Mouse (Mus musculus) MEL (cell line): ENCODE measurements at regions not wholly inside any gene's neighbourhood (a gene's known extent, or its start where the extent isn't known, plus 50 kb on each side); places are given as distances from the start of the nearest gene placed in this dataset.

ENCODE experiments used
- DNase-seq: peaks from one replicate; pipeline ENCODE4 v3.0.0; 2011; ENCODE audit warnings: low read depth, low spot score
- H3K27ac ChIP-seq: 2 replicates; pipeline ENCODE4 v1.5.1; 2012; ENCODE audit warnings: low read depth, mild to moderate bottlenecking, control low read depth, low read length, moderate library complexity; ENCODE audit not compliant: control insufficient read depth
- H3K27me3 ChIP-seq, 2 experiments: fragments of 150-350 bp in 1 of 2; sonication (generic) in 1 of 2; 2 replicates each; pipeline ENCODE4 v1.6.1; 2012; ENCODE audit warnings: low read length in 2 of 2, mild to moderate bottlenecking in 2 of 2, improper control_type of control experiment in 1 of 2, moderate library complexity in 1 of 2; ENCODE audit not compliant: insufficient read depth in 2 of 2, control insufficient read depth in 1 of 2
- H3K36me3 ChIP-seq, 2 experiments: 2 replicates each; pipeline ENCODE4 v1.6.1; 2012 to 2014; ENCODE audit warnings: low read length in 2 of 2, improper control_type of control experiment in 1 of 2, inconsistent platforms in 1 of 2, mild to moderate bottlenecking in 1 of 2; ENCODE audit not compliant: insufficient read depth in 2 of 2, control insufficient read depth in 1 of 2
- H3K4me1 ChIP-seq, 2 experiments: fragments of 150-350 bp in 1 of 2; sonication (generic) in 1 of 2; 2 replicates each; pipeline ENCODE4 v1.6.1; 2012; ENCODE audit warnings: low read length in 2 of 2, improper control_type of control experiment in 1 of 2, mild to moderate bottlenecking in 1 of 2; ENCODE audit not compliant: insufficient read depth in 2 of 2, control insufficient read depth in 1 of 2
- H3K4me3 ChIP-seq, 2 experiments: fragments of 150-350 bp in 1 of 2; sonication (generic) in 1 of 2; 2 replicates each; pipeline ENCODE4 v1.5.1; 2012; ENCODE audit warnings: low read depth in 2 of 2, low read length in 2 of 2, mild to moderate bottlenecking in 2 of 2, moderate library complexity in 2 of 2, control low read depth in 1 of 2, improper control_type of control experiment in 1 of 2; ENCODE audit not compliant: control insufficient read depth in 1 of 2, insufficient read depth in 1 of 2
- H3K79me2 ChIP-seq: 2 replicates; pipeline ENCODE4 v1.6.1; 2012; ENCODE audit warnings: mild to moderate bottlenecking, low read length, moderate library complexity; ENCODE audit not compliant: control insufficient read depth, poor library complexity, insufficient read depth
- H3K9ac ChIP-seq: 2 replicates; pipeline ENCODE4 v1.6.1; 2012; ENCODE audit warnings: low read depth, mild to moderate bottlenecking, control low read depth, low read length, moderate library complexity; ENCODE audit not compliant: control insufficient read depth, poor library complexity, severe bottlenecking
- H3K9me3 ChIP-seq: fragments of 150-350 bp; sonication (generic); replicated peaks from 2 replicates; pipeline ENCODE4 v1.6.1; 2012; ENCODE audit warnings: mild to moderate bottlenecking, low read length, improper control_type of control experiment, moderate library complexity; ENCODE audit not compliant: insufficient read depth
- BHLHE40 ChIP-seq: IDR thresholded peaks from 2 replicates; pipeline ENCODE4 v1.6.1; 2012; ENCODE audit warnings: low read depth, mild to moderate bottlenecking, inconsistent platforms, low read length, improper control_type of control experiment, borderline replicate concordance
- E2F4 ChIP-seq: IDR thresholded peaks from 2 replicates; pipeline ENCODE4 v1.6.1; 2011; ENCODE audit warnings: low read depth, low read length, improper control_type of control experiment, borderline replicate concordance
- ELF1 ChIP-seq: IDR thresholded peaks from 2 replicates; pipeline ENCODE4 v1.6.1; 2014; ENCODE audit warnings: low read depth, mild to moderate bottlenecking, inconsistent platforms, low read length, improper control_type of control experiment, moderate library complexity
- ETS1 ChIP-seq: IDR thresholded peaks from 2 replicates; pipeline ENCODE4 v1.6.1; 2012; ENCODE audit warnings: low read depth, mild to moderate bottlenecking, inconsistent platforms, low read length, improper control_type of control experiment, moderate library complexity
- KAT2A ChIP-seq: conservative IDR thresholded peaks from 2 replicates; pipeline ENCODE4 v1.6.1; 2012; ENCODE audit warnings: low read depth, low read length, improper control_type of control experiment, inconsistent platforms
- MYB ChIP-seq: IDR thresholded peaks from 2 replicates; pipeline ENCODE4 v1.6.1; 2011; ENCODE audit warnings: mild to moderate bottlenecking, low read depth, low read length, improper control_type of control experiment
- MYC ChIP-seq: IDR thresholded peaks from 2 replicates; pipeline ENCODE4 v1.6.1; 2011; ENCODE audit warnings: low read depth, mild to moderate bottlenecking, low read length, improper control_type of control experiment, moderate library complexity
- POLR2A ChIP-seq, 2 experiments: IDR thresholded peaks; 2 replicates each; pipeline ENCODE4 v1.6.1; 2011 to 2012; ENCODE audit warnings: low read length in 2 of 2, mild to moderate bottlenecking in 2 of 2, control low read depth in 1 of 2, improper control_type of control experiment in 1 of 2, low read depth in 1 of 2, moderate library complexity in 1 of 2; ENCODE audit not compliant: control insufficient read depth in 1 of 2, insufficient read depth in 1 of 2, poor library complexity in 1 of 2
- POLR2AphosphoS2 ChIP-seq: IDR thresholded peaks from 2 replicates; pipeline ENCODE4 v1.6.1; 2011; ENCODE audit warnings: low read length, improper control_type of control experiment
- SMC3 ChIP-seq: IDR thresholded peaks from 2 replicates; pipeline ENCODE4 v1.6.1; 2011; ENCODE audit warnings: low read depth, low read length, improper control_type of control experiment
- TAL1 ChIP-seq: IDR thresholded peaks from 2 replicates; pipeline ENCODE4 v1.6.1; 2012; ENCODE audit warnings: mild to moderate bottlenecking, inconsistent platforms, low read length, moderate library complexity, mixed read lengths
- TBP ChIP-seq: IDR thresholded peaks from 2 replicates; pipeline ENCODE4 v1.8.0; 2011; ENCODE audit warnings: low read depth, low read length, improper control_type of control experiment
- TCF12 ChIP-seq: IDR thresholded peaks from 2 replicates; pipeline ENCODE4 v1.6.1; 2014; ENCODE audit warnings: low read depth, mild to moderate bottlenecking, inconsistent platforms, low read length, improper control_type of control experiment, moderate library complexity
- UBTF ChIP-seq: IDR thresholded peaks from 2 replicates; pipeline ENCODE4 v1.6.1; 2012; ENCODE audit warnings: low read depth, mild to moderate bottlenecking, inconsistent platforms, low read length, improper control_type of control experiment, moderate library complexity, borderline replicate concordance; ENCODE audit not compliant: insufficient read depth
- ZC3H11A ChIP-seq: IDR thresholded peaks from 2 replicates; pipeline ENCODE4 v1.6.1; 2012; ENCODE audit warnings: low read depth, mild to moderate bottlenecking, inconsistent platforms, low read length, improper control_type of control experiment
- ZMIZ1 ChIP-seq: IDR thresholded peaks from 2 replicates; pipeline ENCODE4 v1.6.1; 2012; ENCODE audit warnings: low read depth, mild to moderate bottlenecking, inconsistent platforms, low read length, improper control_type of control experiment, moderate library complexity
- ZNF384 ChIP-seq: IDR thresholded peaks from 2 replicates; pipeline ENCODE4 v1.6.1; 2012; ENCODE audit warnings: low read depth, mild to moderate bottlenecking, inconsistent platforms, low read length, improper control_type of control experiment

GRCm38 (mm10) chr1:81744524-81744923, 488.4 kb upstream of the Gm9747 start:
- H3K79me2 ChIP-seq = no peaks in the 10 kb centered on the region
- H3K36me3 ChIP-seq = no peaks in the 10 kb centered on the region
- H3K9me3 ChIP-seq = no peaks in the 10 kb centered on the region
- H3K4me3 ChIP-seq = no peak overlapping the region
- no peaks in the 10 kb centered on the region for H3K27me3 ChIP-seq
- H3K4me1 ChIP-seq = no peaks in the 10 kb centered on the region
- no peak for DNase-seq
- H3K27ac ChIP-seq = no peak overlapping the region
- TF ChIP-seq E2F4 = no peak
- TF ChIP-seq TBP = no peak
- no peak for TF ChIP-seq MYB
- no peak for TF ChIP-seq ZNF384
- TF ChIP-seq ETS1 = no peak
- TF ChIP-seq MYC = no peak
- TF ChIP-seq SMC3 = no peak
- TF ChIP-seq TAL1 = no peak
- no peak for TF ChIP-seq BHLHE40
- no peak for TF ChIP-seq ELF1
- TF ChIP-seq TCF12 = no peak
- no peak for TF ChIP-seq KAT2A
- TF ChIP-seq, all 39 proteins: peak for 0
- no peak overlapping the region for H3K9ac ChIP-seq

GRCm38 (mm10) chr1:81745024-81745960, 487.6 kb upstream of the Gm9747 start:
- Histone ChIP-seq H3K4me1 (no peaks in the 10 kb centered on the region), H3K27me3 (no peaks in the 10 kb centered on the region), H3K27ac (no peak overlapping the region), H3K79me2 (no peaks in the 10 kb centered on the region), H3K4me3 (no peak overlapping the region), H3K9me3 (no peaks in the 10 kb centered on the region), H3K9ac (no peak overlapping the region), H3K36me3 (no peaks in the 10 kb centered on the region)
- no peak for DNase-seq
- TF ChIP-seq ZNF384 (no peak), POLR2A (IDR thresholded peaks at IDR 0.05; ENCODE audit: control insufficient read depth in 1 of 2, insufficient read depth in 1 of 2, low read depth in 1 of 2, low read length in 2 of 2, poor library complexity in 1 of 2) (no peak), ZC3H11A (no peak), UBTF (no peak), POLR2AphosphoS2 (no peak), TAL1 (no peak), ZMIZ1 (no peak)
- TF ChIP-seq, all 39 proteins: peak for 0
